Comparison of ENCODE assay signal across 8 mouse cellular contexts in genomic region chr16:17922163-17922538, GRCm38 (mm10). TPM values are rescaled to one million over a fixed set of nuclear protein-coding genes. Genes with fewer than 3 reads are reported as not detected.
DNase-seq lines count a peak whose midpoint lies in the region; ATAC-seq lines count a peak whose summit lies in the region.

No protein-coding gene starts in this region.

- under 1% methylated on average over 14 of the region's 14 CpGs for WGBS in kidney, embryonic 14.5 days
- WGBS in forebrain, embryonic 12.5 days: under 1% methylated on average over 14 of the region's 14 CpGs
- WGBS in liver, embryonic 12.5 days (ENCODE audit: insufficient replicate concordance): under 1% methylated on average over 14 of the region's 14 CpGs
- WGBS in stomach, embryonic 14.5 days: under 1% methylated on average over 14 of the region's 14 CpGs

- H3K4me1 ChIP-seq in kidney, embryonic 14.5 days (ENCODE audit: control insufficient read depth, insufficient read depth, low read length): peaks cover 15% of the 10 kb centered on the region
- peaks cover 32% of the 10 kb centered on the region for H3K4me1 ChIP-seq in forebrain, embryonic 12.5 days
- peaks cover 62% of the 10 kb centered on the region for H3K4me1 ChIP-seq in liver, embryonic 12.5 days
- H3K4me1 ChIP-seq in stomach, embryonic 14.5 days (ENCODE audit: control insufficient read depth, insufficient read depth, low read length): peaks cover 11% of the 10 kb centered on the region; the same call in 1 of the 2 replicates

- intact Hi-C loops in left cerebral cortex, postnatal 25 days (cut with DNase I): loop anchor here (10.0 kb wide), 1 partner anchor 313 kb away; the partner anchor contains the start of gene Zdhhc8

- no peak for ATAC-seq in kidney, embryonic 14.5 days (ENCODE audit: low FRiP score, low TSS enrichment)
- peak; percentile 8; the same call in 1 of the 2 replicates for ATAC-seq in forebrain, embryonic 12.5 days (ENCODE audit: low FRiP score)
- peak; percentile 25; the same call in 1 of the 2 replicates for ATAC-seq in liver, embryonic 12.5 days
- ATAC-seq in stomach, embryonic 14.5 days (ENCODE audit: insufficient number of reproducible peaks, insufficient read depth, low FRiP score, low read depth): no peak

- peaks cover 18% of the 10 kb centered on the region for H3K36me3 ChIP-seq in kidney, embryonic 14.5 days (ENCODE audit: control insufficient read depth, insufficient read depth, low read length)
- H3K36me3 ChIP-seq in forebrain, embryonic 12.5 days (replicated peaks): peaks cover 25% of the 10 kb centered on the region
- peaks cover 22% of the 10 kb centered on the region for H3K36me3 ChIP-seq in liver, embryonic 12.5 days
- peaks cover 14% of the 10 kb centered on the region for H3K36me3 ChIP-seq in stomach, embryonic 14.5 days (ENCODE audit: control insufficient read depth, insufficient read depth, low read length)

- DNase-seq in kidney, postnatal 4 days: no peak
- DNase-seq in MN1 (ENCODE audit: low spot score): peak; percentile 55
- DNase-seq in urinary bladder, adult 2 months (ENCODE audit: low spot score): no peak
- no peak for DNase-seq in left cerebral cortex, postnatal 25 days (ENCODE audit: low spot score in 2 of 2)

- H3K4me3 ChIP-seq in kidney, embryonic 14.5 days (ENCODE audit: low read length): peak overlapping the region; percentile 79
- peak overlapping the region; percentile 57 for H3K4me3 ChIP-seq in forebrain, embryonic 12.5 days (replicated peaks)
- peak overlapping the region; percentile 72 for H3K4me3 ChIP-seq in liver, embryonic 12.5 days
- H3K4me3 ChIP-seq in stomach, embryonic 14.5 days (ENCODE audit: low read depth, low read length): peak overlapping the region; percentile 77

- peak overlapping the region; percentile 43; the same call in 1 of the 2 replicates for H3K27ac ChIP-seq in kidney, embryonic 14.5 days (ENCODE audit: low read depth, low read length)
- H3K27ac ChIP-seq in forebrain, embryonic 12.5 days: peak overlapping the region; percentile 90
- H3K27ac ChIP-seq in liver, embryonic 12.5 days: peak overlapping the region; percentile 89
- H3K27ac ChIP-seq in stomach, embryonic 14.5 days (ENCODE audit: low read length): peak overlapping the region; percentile 69

- H3K27me3 ChIP-seq in kidney, embryonic 14.5 days (ENCODE audit: control insufficient read depth, insufficient read depth, low read length): peaks cover 18% of the 10 kb centered on the region
- H3K27me3 ChIP-seq in forebrain, embryonic 12.5 days: peaks cover 37% of the 10 kb centered on the region
- H3K27me3 ChIP-seq in liver, embryonic 12.5 days (replicated peaks): peaks cover 28% of the 10 kb centered on the region
- H3K27me3 ChIP-seq in stomach, embryonic 14.5 days (ENCODE audit: control insufficient read depth, insufficient read depth, low read length): 0 out of 2 replicates have a peak, but pooled peaks cover 4% of the 10 kb centered on the region

- H3K9me3 ChIP-seq in kidney, embryonic 14.5 days (ENCODE audit: control insufficient read depth, low read length): no peaks in the 10 kb centered on the region
- no peaks in the 10 kb centered on the region for H3K9me3 ChIP-seq in forebrain, embryonic 12.5 days
- H3K9me3 ChIP-seq in liver, embryonic 12.5 days (replicated peaks): no peaks in the 10 kb centered on the region
- no peaks in the 10 kb centered on the region for H3K9me3 ChIP-seq in stomach, embryonic 14.5 days (ENCODE audit: control insufficient read depth, low read depth, low read length)

- peak overlapping the region; percentile 85 for H3K9ac ChIP-seq in kidney, embryonic 14.5 days (ENCODE audit: low read depth, low read length)
- peak overlapping the region; percentile 85 for H3K9ac ChIP-seq in forebrain, embryonic 12.5 days
- H3K9ac ChIP-seq in liver, embryonic 12.5 days: peak overlapping the region; percentile 88
- H3K9ac ChIP-seq in stomach, embryonic 14.5 days (replicated peaks; ENCODE audit: low read depth, low read length): peak overlapping the region; percentile 91

- peak overlapping the region; percentile 94 for H3K4me2 ChIP-seq in kidney, embryonic 14.5 days (replicated peaks; ENCODE audit: low read depth, low read length)
- H3K4me2 ChIP-seq in forebrain, embryonic 12.5 days: peak overlapping the region; percentile 96
- peak overlapping the region; percentile 95 for H3K4me2 ChIP-seq in liver, embryonic 12.5 days
- peak overlapping the region; percentile 95 for H3K4me2 ChIP-seq in stomach, embryonic 14.5 days (replicated peaks; ENCODE audit: low read depth, low read length)

RNA-seq across cellular contexts. Expression of gene Slc25a1, which starts 5.9 kb away (rescaled TPM):
- polyA plus RNA-seq in kidney, embryonic 14.5 days (2014; fragmentation: Nextera tagmentation; extraction: Ambion mirVana): 62.6 and 78.3 TPM in 2 replicates
- polyA plus RNA-seq in forebrain, embryonic 12.5 days (2016; fragmentation: Nextera tagmentation; extraction: Ambion mirVana): 108 and 109 TPM in 2 replicates
- 99.2 and 102 TPM in 2 replicates for polyA plus RNA-seq in liver, embryonic 12.5 days (2016; fragmentation: Nextera tagmentation; extraction: Ambion mirVana)
- polyA plus RNA-seq in stomach, embryonic 14.5 days (2014; fragmentation: Nextera tagmentation; extraction: Ambion mirVana): 93.4 and 96.2 TPM in 2 replicates
- polyA plus RNA-seq in urinary bladder, adult 2 months (2012; rRNA removed): 67.3 and 77.5 TPM in 2 replicates
- total RNA-seq in left cerebral cortex, postnatal 25 days (2021): 10 to 100 TPM; 39.5 to 46.0 TPM

RNA-seq across cellular contexts. Expression of gene Gsc2, which starts 7.3 kb away (rescaled TPM):
- polyA plus RNA-seq in kidney, embryonic 14.5 days (2014; fragmentation: Nextera tagmentation; extraction: Ambion mirVana): not detected in 2 replicates
- 0.45 TPM in 1 of 2 replicates, not detected in the other for polyA plus RNA-seq in forebrain, embryonic 12.5 days (2016; fragmentation: Nextera tagmentation; extraction: Ambion mirVana)
- not detected in 2 replicates for polyA plus RNA-seq in liver, embryonic 12.5 days (2016; fragmentation: Nextera tagmentation; extraction: Ambion mirVana)
- not detected in 2 replicates for polyA plus RNA-seq in stomach, embryonic 14.5 days (2014; fragmentation: Nextera tagmentation; extraction: Ambion mirVana)
- not detected in 2 replicates for polyA plus RNA-seq in urinary bladder, adult 2 months (2012; rRNA removed)
- not detected for total RNA-seq in left cerebral cortex, postnatal 25 days (2021)

RNA-seq across cellular contexts. Expression of gene Ess2, which starts 11.0 kb away (rescaled TPM):
- 28.5 and 38.5 TPM in 2 replicates for polyA plus RNA-seq in kidney, embryonic 14.5 days (2014; fragmentation: Nextera tagmentation; extraction: Ambion mirVana)
- 54.2 and 55.4 TPM in 2 replicates for polyA plus RNA-seq in forebrain, embryonic 12.5 days (2016; fragmentation: Nextera tagmentation; extraction: Ambion mirVana)
- polyA plus RNA-seq in liver, embryonic 12.5 days (2016; fragmentation: Nextera tagmentation; extraction: Ambion mirVana): 18.7 and 18.9 TPM in 2 replicates
- polyA plus RNA-seq in stomach, embryonic 14.5 days (2014; fragmentation: Nextera tagmentation; extraction: Ambion mirVana): 36.0 and 38.1 TPM in 2 replicates
- polyA plus RNA-seq in urinary bladder, adult 2 months (2012; rRNA removed): 26.0 and 26.7 TPM in 2 replicates
- 10 to 100 TPM; 28.7 to 30.1 TPM for total RNA-seq in left cerebral cortex, postnatal 25 days (2021)

RNA-seq across cellular contexts. Expression of gene Tssk2, which starts 23.7 kb away (rescaled TPM):
- polyA plus RNA-seq in kidney, embryonic 14.5 days (2014; fragmentation: Nextera tagmentation; extraction: Ambion mirVana): not detected in 2 replicates
- not detected in 2 replicates for polyA plus RNA-seq in forebrain, embryonic 12.5 days (2016; fragmentation: Nextera tagmentation; extraction: Ambion mirVana)
- polyA plus RNA-seq in liver, embryonic 12.5 days (2016; fragmentation: Nextera tagmentation; extraction: Ambion mirVana): not detected in 2 replicates
- polyA plus RNA-seq in stomach, embryonic 14.5 days (2014; fragmentation: Nextera tagmentation; extraction: Ambion mirVana): not detected in 2 replicates
- polyA plus RNA-seq in urinary bladder, adult 2 months (2012; rRNA removed): not detected in 2 replicates
- total RNA-seq in left cerebral cortex, postnatal 25 days (2021): not detected

RNA-seq across cellular contexts. Expression of gene Dgcr2, which starts 23.8 kb away (rescaled TPM):
- 73.0 and 91.7 TPM in 2 replicates for polyA plus RNA-seq in kidney, embryonic 14.5 days (2014; fragmentation: Nextera tagmentation; extraction: Ambion mirVana)
- 97.9 and 106 TPM in 2 replicates for polyA plus RNA-seq in forebrain, embryonic 12.5 days (2016; fragmentation: Nextera tagmentation; extraction: Ambion mirVana)
- 29.7 and 29.9 TPM in 2 replicates for polyA plus RNA-seq in liver, embryonic 12.5 days (2016; fragmentation: Nextera tagmentation; extraction: Ambion mirVana)
- 92.8 and 93.9 TPM in 2 replicates for polyA plus RNA-seq in stomach, embryonic 14.5 days (2014; fragmentation: Nextera tagmentation; extraction: Ambion mirVana)
- polyA plus RNA-seq in urinary bladder, adult 2 months (2012; rRNA removed): 48.7 and 50.0 TPM in 2 replicates
- total RNA-seq in left cerebral cortex, postnatal 25 days (2021): 100 to 1,000 TPM in 1 of 2 experiments, 10 to 100 TPM in 1; 98.0 to 102 TPM

Comparison
In these comparisons a context has a peak if more than half of its experiments do, and no peak if none do; other contexts are left out.
1. ATAC-seq: peak in forebrain, embryonic 12.5 days (single experiment) and liver, embryonic 12.5 days (single experiment); none in kidney, embryonic 14.5 days (single experiment) and stomach, embryonic 14.5 days (single experiment).
2. Peak in every context shown above with its lines, with median percentiles within 50 percentile points of each other: H3K27ac ChIP-seq, H3K4me2 ChIP-seq, H3K4me3 ChIP-seq and H3K9ac ChIP-seq.